Mouse (Mus musculus): ENCODE results near the gene Arhgap22.

GRCm38 (mm10) chr14:33315111-33315510 is 101.3 kb downstream of the Arhgap22 start:
- TF ChIP-seq POLR2A (IDR thresholded peaks at IDR 0.05; ENCODE audit: borderline replicate concordance, extremely low read depth, low read depth, low read length) (no peak), CTCF (IDR thresholded peaks at IDR 0.05; ENCODE audit: insufficient read depth, low read length) (no peak)

All from lung, adult 2 months (tissue).